Mouse (Mus musculus): Measurements from ENCODE around the gene Ttc28.
"Not testable (repeated sequence)": the region's sequence is repeated elsewhere in the genome, so short reads cannot be mapped to it uniquely, and the experiment has no call there.

Ttc28 gene

DNA sequence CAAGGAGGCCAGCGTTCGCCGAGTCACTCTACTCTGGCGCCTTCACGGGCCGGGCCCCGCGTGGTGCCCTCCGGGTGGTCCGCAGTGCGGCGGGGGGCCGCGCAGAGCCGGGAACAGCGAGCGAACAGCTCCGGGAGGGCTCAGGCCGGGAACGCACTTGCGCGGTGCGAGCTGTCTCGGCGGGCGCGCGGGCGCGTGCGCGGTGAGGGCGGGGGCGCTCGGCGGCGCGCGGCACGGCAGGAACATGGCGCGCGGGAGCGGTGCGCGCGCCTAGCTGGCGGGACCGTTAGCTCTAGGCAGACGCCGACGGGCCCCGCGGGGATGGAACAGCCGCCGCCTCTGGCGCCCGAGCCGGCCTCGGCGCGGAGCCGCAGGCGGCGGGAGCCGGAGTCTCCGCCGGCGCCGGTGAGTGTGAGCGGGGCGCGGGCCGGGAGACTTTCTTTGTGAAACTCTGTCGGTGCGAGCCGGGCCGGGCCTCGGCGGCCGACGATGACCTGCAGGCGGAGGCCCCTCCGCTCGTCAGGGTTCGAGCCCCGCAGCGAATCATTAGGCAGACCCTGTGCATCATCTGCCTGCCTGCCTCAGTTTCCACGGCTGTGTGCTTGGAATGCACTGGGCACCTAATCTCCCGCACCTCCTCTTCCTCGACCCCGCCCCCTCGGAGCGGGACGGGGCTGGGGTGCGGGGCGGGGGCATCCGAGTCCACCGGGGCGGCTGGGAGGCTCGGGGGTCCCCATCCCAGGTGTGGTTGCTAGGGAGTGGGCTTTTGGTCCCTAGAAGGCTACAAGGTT lies at the start of gene Ttc28:
Ttc28 (plus strand) TSS at position 220 of the 791 bp plus-strand sequence.
- DNase-seq = peak; percentile 91

DNA sequence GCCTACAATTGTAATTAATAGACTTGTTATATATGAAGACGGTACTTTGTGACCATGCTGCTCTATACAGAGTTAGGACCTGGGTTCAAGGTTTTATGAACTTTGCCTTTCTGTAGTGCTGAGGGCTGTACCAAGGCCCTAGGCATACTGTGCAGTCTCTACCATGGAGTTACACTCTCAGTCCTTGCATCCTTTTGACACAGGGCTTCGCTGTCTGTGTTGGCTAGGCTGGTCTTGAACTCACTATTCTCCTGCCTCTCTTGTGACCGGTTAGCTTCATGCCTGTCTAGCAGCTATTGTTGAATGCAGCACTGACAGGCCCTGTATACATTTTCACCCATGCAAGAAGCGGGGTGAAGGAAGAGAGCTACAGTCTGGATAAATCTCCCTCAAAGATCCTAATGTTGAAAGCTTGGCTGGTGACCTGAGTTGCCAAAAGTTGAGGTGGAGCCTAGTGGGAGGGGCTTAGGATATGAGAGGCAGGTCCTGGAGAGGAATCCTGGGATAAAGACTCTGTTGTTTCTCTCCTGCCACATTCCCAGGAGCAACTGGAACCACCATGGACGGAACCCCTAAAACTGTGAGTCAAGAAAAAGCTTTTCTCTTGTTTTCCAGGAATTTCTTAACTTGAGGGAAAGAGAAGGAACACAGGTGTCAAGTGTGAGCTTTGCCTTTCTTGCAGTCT lies 48.4 kb upstream of the Ttc28 start:
- DNase-seq = no peak

DNA sequence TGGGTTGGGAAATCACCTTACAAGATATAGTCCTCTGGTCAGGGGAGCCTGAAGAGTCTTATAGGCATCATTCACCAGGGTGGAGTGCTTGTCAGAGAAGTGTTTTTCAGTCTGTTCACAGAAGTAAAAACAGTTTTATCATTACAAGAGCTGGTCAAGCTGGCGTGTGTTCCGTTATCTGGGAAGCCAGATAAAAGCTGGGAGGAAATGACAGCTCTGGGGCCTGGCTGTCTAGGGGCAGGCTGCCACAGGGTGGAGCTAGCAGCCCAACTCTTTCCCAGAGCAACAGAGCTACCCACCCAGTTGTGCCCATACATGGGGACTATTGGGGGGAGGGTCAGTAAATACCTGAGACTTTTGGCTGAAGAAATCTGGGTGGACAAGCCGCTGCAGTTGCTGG lies 43.6 kb upstream of the Ttc28 start:
- DNase-seq = peak; percentile 48

DNA sequence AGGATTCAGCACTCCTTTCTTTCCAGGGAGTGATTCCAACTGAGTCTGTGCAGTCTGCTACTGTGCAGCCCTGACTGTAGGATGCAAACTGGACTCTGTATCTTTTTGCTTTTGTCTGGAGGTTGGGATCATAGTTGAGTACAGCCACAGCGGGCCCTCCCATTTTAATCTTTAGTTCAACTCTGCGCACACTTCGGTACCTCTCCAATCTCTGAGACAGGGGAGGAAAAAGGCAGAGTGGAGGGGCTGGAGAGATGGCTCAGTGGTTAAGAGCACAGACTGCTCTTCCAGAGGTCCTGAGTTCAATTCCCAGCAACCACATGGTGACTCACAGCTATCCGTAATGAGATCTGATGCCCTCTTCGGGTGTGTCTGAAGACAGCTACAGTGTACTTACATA lies 41.6 kb upstream of the Ttc28 start:
- DNase-seq = not testable (repeated sequence)

DNA sequence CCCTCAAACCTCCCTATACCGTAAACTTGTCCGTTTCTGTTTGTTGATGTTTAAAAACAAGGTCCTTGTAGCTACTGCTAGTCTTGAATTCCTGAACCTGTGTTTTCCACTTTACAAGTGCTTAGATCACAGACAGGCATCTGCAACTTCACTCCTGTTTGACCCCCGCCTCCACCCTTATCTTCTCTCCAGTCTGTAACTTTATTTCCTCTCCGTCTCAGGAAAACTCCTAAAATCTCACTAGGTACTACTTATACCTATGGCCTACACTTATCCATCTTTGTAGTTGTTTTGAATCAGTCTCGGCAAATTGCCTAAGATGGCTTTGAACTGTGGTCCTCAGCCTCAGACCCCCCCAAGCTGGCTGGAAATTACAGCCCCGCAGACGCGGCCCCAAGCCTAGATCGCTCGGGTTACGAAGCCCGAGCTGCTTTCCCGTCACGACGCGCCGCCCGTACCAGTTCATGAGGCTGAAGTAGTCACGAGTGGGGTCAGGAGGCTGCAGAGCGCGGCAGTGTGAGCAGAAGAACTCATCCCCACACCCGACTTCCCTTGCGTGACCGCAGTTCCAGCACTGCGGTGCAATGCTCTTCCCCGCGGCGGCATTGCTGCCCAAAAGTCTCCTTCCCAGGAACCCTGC lies 40.4 kb upstream of the Ttc28 start:
- no peak for DNase-seq

DNA sequence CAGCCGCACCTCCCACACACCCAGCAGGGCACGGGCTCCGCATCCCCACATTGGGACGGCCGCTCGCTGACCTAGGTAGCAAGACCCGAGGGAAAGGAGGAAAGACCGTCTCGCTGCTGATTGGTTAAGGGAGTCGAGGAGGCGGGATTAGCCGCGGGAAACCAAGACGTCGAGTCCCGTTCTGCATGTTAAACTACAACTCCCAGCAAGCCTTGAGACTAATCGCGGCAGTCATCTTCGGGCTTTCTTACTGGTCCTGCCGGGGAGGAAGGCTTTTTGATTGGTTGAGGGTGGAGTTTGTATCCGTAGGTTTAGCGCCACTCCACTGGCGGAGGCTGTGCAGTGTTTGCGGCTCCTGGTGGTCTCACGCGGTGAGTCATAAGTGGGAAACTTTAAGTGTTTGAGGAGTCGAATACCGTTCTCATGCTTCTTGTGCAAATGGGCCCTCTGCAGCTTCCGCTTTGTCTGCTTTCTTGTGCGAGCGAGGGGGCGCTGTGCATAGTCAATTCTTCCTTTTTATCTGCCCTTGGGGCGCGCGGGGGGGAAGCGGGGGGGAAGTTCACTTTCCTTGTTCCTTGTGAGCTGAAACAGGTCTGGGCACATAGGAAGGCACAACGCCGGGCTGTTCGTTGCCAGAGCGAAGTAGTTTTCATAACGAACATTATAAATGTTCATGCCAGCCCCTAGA lies 39.8 kb upstream of the Ttc28 start, which contains the start of the genes Hscb and Chek2:
Hscb (minus strand) TSS at position 100 of the 688 bp plus-strand sequence.
Chek2 (plus strand) TSS at position 302 of the 688 bp plus-strand sequence.
- peak; percentile 97 for DNase-seq

DNA sequence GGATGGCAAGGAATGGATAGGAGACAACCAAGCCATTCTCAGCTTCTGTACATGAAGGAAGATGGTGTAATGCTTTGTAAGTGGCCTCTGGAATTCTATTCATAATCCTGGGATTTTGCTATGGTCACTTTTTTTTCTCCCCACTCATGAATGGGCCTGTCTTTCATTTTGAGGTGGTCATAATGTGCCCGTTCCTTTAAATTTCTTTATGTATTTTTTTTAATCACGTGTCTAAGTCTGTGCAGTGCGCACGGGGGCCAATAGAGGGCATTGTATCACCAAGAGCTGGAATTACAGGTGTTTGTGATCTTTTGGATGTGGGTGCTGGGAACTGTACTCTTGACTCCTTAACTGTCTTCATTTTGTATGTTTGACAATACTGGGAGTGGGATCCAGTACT lies 39.1 kb upstream of the Ttc28 start:
- DNase-seq = peak; percentile 76

DNA sequence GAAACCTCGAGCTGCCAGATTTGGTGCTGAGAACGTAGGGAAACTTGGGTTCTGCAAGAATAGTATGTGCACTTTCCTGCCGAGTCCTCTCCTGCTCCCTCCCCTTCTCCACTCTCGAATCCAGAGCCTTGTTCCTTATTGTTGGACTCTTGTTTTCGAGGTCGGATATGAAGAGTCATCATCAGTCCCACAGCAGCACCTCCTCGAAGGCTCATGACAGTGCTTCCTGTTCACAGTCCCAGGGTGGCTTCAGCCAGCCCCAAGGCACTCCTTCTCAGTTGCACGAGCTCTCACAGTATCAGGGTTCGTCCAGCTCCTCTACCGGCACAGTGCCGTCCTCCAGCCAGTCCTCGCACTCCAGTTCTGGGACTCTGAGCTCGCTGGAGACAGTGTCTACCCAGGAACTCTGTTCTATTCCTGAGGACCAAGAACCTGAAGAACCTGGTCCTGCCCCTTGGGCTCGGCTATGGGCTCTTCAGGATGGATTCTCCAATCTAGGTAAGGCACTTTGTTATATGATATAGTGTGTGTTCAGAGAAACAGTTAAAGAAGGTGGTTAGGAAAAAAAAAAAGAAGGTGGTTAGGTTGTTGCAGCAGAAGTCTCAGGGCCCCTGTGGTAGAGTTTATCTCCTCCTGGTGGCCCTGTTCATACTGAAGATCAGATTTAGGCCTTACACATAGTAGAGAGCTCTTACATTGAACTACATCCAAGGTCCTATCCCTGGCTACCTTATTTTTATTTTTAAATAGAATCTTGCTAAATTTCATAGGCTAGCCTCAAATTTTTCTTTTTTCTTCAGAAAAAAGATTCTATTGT lies 38.3 kb upstream of the Ttc28 start:
- peak; percentile 19 for DNase-seq

DNA sequence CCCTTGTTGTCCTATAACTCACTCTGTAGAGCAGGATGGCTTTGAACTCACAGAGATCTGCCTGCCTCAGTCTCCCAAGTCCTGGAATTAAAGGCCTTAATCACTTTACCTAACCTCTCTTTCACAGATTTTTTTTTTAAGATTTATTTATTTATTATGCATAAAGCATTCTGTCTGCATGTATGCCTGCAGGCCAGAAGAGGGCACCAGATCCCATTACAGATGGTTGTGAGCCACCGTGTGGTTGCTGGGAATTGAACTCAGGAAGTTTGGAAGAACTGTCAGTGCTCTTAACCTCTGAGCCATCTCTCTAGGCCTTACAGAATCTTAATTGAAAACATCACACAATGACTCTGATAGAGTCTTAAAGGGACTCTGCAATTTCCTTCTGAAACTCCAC lies 26.6 kb upstream of the Ttc28 start:
- DNase-seq = no peak

DNA sequence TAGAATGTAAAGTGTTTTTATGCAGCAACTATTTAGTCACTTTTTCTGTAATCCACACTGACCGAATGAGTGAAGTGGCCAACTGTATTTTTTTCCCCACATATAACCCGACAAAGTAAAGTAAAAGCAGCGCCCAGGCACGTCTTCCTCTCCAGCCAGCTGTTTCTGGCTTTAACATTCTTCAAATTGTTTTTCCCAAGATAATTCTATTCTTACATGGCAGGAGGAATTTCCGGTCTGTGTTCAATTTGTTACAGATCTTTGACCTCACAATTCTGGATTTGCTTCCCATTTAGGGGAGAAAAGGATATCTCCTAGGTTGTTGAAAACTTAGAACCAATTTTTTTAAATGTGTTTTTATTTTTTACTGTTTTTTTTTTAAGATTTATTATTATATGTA lies 22.5 kb upstream of the Ttc28 start:
- no peak for DNase-seq

DNA sequence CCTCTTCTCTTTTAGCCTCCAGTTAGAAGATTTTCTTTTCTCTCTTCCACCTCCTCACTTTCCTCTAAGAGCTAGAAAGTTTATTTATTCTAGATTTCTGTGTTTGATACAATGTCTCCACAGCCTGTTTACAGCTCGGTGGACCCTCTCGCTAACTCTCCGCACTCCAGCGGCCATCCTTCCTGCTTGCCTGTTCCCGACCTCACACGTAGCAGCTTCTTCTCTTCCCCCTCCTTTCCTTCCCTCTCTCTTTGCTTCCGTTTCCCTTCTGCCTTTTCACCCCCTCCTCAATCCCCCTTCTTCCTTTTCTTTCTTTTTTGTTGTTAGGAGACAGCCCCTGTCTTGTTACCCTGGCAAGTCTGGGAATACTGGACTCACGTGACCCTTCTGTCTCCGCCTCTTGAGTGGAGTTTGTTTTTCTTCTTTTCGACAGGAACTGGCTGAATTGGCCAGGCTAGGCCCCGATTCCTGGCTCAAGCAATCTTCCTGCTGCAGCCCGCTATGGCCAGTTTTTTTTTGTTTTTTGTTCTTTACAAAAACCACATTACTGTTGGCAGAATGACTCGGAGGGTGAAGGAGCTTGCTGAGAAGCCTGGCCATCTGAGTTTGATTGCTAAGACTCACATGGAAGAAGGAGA lies 20.5 kb upstream of the Ttc28 start:
- DNase-seq = no peak

DNA sequence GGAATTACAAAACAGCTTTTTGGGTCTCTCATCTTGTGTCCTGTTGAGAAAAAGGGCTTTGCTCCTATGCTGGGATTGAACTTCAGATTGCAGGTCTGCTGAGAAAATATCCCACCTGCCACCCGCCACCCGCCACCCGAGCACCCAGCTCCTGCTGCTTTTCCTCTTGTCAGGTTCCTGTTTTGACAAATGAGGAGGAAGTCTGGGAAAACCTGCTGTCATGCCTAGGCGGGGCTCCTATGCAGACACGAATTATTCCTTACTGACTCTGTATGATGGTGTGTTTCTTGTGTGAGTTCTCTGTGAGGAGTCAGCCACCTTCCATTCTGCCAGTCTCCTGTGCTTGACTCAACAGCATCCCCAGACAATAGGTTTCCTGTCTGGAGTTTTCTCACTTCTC lies 19.2 kb upstream of the Ttc28 start:
- DNase-seq = no peak

DNA sequence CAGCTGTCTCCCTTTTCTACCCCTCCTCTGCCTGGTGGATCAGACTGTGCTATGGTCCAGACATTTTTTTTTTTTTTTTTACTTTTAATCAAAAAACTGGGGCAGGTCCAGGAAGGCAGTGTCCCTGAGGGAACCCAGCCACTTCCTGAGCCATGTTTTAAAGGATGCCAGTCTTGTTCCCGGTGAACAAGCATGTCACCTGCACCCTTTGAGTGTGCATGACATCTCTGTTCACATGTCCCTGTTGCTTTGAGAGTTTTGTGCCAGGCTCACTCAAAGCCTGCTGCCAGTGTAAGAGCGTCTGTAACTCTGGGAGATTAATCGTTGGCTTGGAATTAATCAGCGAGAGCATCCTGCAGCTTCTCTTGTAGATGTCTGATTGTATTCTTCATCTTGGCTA lies 11.1 kb upstream of the Ttc28 start:
- no peak for DNase-seq

DNA sequence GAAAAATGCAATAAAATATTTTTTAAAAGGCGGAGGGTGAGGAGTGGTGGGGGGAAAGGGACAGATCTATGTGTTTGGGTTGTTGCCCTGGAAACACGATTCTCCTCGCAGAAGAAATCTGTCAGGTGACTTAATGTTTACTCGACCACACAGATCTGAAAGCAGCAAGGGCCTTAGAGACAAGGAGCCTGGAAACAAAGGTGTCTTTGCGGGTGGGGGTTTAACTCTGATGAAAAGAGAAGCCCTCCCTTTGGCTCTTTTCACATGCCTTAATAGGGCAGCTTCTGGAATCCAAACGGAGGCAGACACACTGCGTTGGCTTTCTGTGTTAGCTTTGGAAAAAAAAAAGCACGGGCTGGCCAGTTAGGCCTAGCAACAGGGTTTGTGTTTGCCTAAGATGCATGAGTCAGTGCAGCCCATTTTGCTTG lies 10.3 kb upstream of the Ttc28 start:
- DNase-seq = no peak

DNA sequence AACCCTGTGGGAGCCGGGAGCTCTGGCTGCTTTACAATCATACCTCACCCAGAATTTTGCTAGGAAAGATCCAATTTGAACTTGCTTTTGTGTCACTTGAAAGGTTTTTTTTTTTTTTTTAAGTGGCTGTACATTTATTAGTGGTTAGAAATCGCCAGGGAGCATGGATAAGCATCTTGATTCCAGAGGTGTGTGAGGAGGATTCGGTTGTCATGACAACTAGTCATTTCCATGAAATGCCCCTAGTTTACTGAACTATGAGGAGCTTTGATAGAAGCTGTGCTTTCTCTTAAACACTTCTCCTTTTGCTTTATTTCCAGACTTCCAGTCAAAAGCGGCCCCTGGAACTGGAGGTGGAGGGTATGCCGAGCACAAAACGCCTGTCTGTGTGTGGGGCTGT lies 6.4 kb upstream of the Ttc28 start:
- no peak for DNase-seq

DNA sequence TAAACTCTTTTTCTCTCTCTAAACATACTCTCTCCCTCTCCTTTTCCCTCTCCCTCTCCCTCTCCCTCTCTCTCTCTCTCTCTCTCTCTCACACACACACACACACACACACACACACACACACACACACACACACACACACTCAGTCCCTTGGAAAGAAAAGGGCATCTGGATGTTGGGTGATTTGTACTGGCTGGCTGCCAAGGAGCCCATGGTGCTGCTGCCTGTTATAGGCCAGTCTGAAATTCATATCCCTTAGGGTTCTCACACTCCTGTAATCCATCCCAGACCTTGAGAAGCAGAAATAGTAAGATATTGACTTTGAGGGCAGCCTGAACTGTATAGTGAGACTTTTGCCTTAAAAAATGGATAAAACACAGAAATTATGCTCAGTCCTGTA lies 4.9 kb upstream of the Ttc28 start:
- no peak for DNase-seq

DNA sequence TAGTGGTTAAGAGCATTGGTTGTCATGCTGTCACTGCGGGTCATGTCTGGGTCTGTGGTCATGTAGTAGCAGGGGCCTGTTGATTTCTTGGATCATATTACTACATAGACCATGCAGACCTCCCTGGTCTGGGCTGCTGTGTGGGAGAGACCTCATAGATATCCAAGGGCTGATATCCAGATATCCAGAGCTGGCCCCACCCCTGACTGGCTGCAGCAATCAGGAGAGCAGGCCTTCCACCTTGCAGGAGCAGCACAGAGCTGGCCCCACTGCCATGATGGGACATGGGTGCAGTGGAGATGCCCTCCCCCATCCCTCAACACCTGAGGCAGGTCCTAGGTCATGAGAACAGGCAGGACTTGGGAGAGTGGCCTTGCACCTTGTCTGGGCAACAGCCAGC lies 4.3 kb upstream of the Ttc28 start:
- no peak for DNase-seq

DNA sequence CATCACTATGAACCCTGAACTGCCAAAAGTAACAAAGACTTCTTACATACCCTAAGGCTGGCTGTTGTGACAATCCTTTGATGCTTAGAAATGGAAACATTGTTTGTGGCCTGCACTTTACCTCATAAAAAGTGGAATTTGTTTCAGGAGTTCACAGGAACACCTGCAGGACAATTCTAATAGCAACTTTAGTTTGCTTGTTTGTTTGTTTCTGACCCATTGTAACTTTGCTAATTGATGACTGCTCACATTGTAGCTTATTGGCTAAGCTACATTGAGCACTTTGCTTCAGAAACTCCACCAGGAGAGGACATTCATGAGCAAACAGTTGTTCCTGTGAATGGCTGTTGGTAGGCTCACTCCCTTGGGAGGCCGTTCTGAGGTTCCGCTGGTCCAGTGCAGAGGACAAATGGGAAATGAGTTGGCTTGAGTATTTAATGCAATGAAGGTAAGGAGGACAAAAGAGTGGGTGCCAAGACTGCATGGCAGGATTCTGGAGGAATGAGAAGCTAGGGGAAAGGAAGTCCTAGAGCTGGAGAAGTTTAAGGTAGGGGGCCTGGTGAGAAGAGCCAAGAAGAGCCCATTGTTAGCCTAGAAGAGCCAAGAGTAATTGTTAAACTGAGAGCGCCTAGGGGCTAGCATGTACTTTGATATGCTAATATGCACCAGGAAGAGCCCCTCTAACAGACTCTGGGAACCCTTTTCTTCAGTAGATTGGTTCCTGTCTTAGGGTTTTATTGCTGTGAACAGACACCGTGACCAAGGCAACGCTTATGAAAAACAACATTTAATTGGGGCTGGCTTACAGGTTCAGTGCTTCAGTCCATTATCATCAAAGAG lies 1.7 kb upstream of the Ttc28 start:
- no peak for DNase-seq

DNA sequence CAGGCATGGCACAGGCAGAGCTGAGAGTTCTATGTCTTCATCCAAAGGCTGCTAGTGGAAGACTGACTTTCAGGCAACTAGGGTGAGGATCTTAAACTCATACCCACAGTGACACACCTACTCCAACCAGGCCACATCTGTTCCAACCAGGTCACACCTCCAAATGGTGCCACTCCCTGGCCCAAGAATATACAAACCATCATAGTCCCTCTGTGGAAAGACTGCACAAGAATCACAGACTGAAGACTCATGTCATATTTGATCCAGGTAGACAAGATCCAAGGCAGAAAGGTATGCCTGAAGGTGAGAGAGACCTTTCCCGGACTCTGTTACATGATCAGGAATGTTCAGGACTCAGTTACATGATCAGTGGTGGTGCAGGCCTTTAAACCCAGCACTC lies 1.1 kb upstream of the Ttc28 start:
- DNase-seq = not testable (repeated sequence)

DNA sequence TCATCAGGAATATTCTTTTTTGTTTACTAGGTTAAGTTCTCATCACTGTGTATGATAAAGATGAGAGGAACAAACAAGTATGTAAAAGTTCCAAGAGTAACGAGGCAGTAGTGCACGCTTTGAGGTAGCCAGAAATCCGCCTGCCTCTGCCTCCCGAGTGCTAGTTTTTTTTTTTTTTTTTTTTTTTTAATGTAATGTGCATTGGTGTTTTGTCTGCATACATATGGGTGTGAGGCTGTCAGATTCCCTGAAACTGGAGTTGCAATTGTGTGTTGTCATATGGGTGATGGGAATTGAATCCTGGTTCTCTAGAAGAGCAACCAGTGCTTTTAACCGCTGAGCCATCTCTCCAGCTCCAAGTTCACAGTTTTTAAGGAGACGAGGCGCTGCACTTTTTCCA lies 561 bp upstream of the Ttc28 start:
- DNase-seq = no peak

DNA sequence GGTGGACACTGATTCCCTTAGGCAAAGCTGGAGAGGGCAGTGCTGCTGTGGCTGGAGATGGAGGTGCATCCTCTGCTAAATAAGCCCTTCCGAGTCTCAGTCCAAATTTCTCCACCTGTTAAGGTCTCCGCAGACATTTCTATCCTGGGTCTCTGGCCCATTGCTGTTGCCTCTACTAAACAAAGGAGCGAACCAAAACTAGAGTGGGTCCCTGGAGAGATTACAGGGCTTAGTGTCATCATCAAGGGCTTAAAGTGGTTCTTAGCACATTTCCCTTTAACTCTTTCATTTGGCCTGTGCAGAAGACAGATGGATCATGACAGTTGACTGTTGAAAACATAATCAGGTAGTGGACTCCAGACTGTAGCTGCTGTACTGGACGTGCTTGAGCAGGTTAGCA lies 9.0 kb downstream of the Ttc28 start:
- no peak for DNase-seq

All from thymus, postnatal 14 days (tissue).